Mouse (Mus musculus) lung, adult 2 months (tissue): ENCODE measurements at regions not wholly inside any gene's neighbourhood (a gene's known extent, or its start where the extent isn't known, plus 50 kb on each side); places are given as distances from the start of the nearest gene placed in this dataset.

ENCODE experiments used
- DNase-seq: peaks from one replicate; pipeline ENCODE4 v3.0.0; 2022
- H3K4me1 ChIP-seq: fragments of 200-500 bp; 2 replicates; pipeline ENCODE4 v1.6.1; 2011; ENCODE audit warnings: low read length; ENCODE audit not compliant: control insufficient read depth, insufficient read depth
- H3K4me3 ChIP-seq: fragments of 200-500 bp; replicated peaks from 2 replicates; pipeline ENCODE3; 2011; ENCODE audit warnings: low read depth, mild to moderate bottlenecking, control low read depth, low read length; ENCODE audit errors: extremely low read depth
- CTCF ChIP-seq: fragments of 200-500 bp; IDR thresholded peaks from 2 replicates; pipeline ENCODE4 v1.5.1; 2011; ENCODE audit warnings: mild to moderate bottlenecking, low read length, control low read depth; ENCODE audit not compliant: insufficient read depth
- POLR2A ChIP-seq: fragments of 200-500 bp; IDR thresholded peaks from 2 replicates; pipeline ENCODE4 v1.6.1; 2011; ENCODE audit warnings: low read depth, mild to moderate bottlenecking, control low read depth, low read length, borderline replicate concordance; ENCODE audit errors: extremely low read depth
- WGBS: fragments of 180-500 bp; shearing (Covaris S2); methylation state at CpG from one replicate; pipeline ENCODE4 v1.1.7; 2018; 5-methylcytosine and 5-hydroxymethylcytosine counted together

- Histone ChIP-seq H3K4me1 (no peaks in the 10 kb centered on the region), H3K4me3 (no peak overlapping the region)
- DNase-seq, result no peak
- TF ChIP-seq CTCF (no peak), POLR2A (no peak)
- 62% methylated on average over 6 of the region's 6 CpGs for WGBS
Measured at GRCm38 (mm10) chrX:150903576-150904224, 89.6 kb upstream of the Maged2 start.

- no peaks in the 10 kb centered on the region for H3K4me1 ChIP-seq
- DNase-seq, result peak; percentile 1
- H3K4me3 ChIP-seq, result no peak overlapping the region
- WGBS, result 70% methylated on average over 5 of the region's 5 CpGs
- no peak for TF ChIP-seq CTCF
- no peak for TF ChIP-seq POLR2A
Measured at GRCm38 (mm10) chrX:150902862-150903261, 88.7 kb upstream of the Maged2 start.
